Mouse (Mus musculus) liver, embryonic 12.5 days (tissue): Measurements from ENCODE around the gene Trappc10. TPM values are rescaled to one million over a fixed set of nuclear protein-coding genes. Genes with fewer than 3 reads are reported as not detected.

Experiments
- ATAC-seq: fragments of 200-750 bp; cut with Nextera tagmentation; 2 replicates; pipeline ENCODE4 v1.8.0; 2017; ENCODE audit warnings: moderate number of reproducible peaks, mild to moderate bottlenecking, moderate library complexity
- H3K27ac ChIP-seq: fragments of 300-500 bp; sonication (generic); 2 replicates; pipeline ENCODE4 v1.5.1; 2016; ENCODE audit warnings: mild to moderate bottlenecking
- H3K27me3 ChIP-seq: fragments of 300-500 bp; sonication (generic); replicated peaks from 2 replicates; pipeline ENCODE4 v1.6.1; 2016; ENCODE audit warnings: mild to moderate bottlenecking, moderate library complexity
- H3K36me3 ChIP-seq: fragments of 300-500 bp; sonication (generic); 2 replicates; pipeline ENCODE4 v1.6.1; 2016; ENCODE audit warnings: mild to moderate bottlenecking, moderate library complexity
- H3K4me1 ChIP-seq: fragments of 300-500 bp; sonication (generic); 2 replicates; pipeline ENCODE4 v1.6.1; 2016
- H3K4me2 ChIP-seq: fragments of 300-500 bp; sonication (generic); 2 replicates; pipeline ENCODE4 v1.6.1; 2016; ENCODE audit warnings: mild to moderate bottlenecking, moderate library complexity
- H3K4me3 ChIP-seq: fragments of 300-500 bp; sonication (generic); 2 replicates; pipeline ENCODE4 v1.5.1; 2016; ENCODE audit warnings: mild to moderate bottlenecking, moderate library complexity
- H3K9ac ChIP-seq: fragments of 300-500 bp; sonication (generic); 2 replicates; pipeline ENCODE4 v1.6.1; 2016; ENCODE audit warnings: mild to moderate bottlenecking, moderate library complexity
- H3K9me3 ChIP-seq: fragments of 300-500 bp; sonication (generic); replicated peaks from 2 replicates; pipeline ENCODE4 v1.6.1; 2016; ENCODE audit warnings: mild to moderate bottlenecking, moderate library complexity
- WGBS: fragments of 180-500 bp; shearing (Covaris S2); methylation state at CpG from one replicate; pipeline ENCODE4 v1.1.7; 2016; ENCODE audit not compliant: insufficient replicate concordance; 5-methylcytosine and 5-hydroxymethylcytosine counted together
- polyA plus RNA-seq: library from polyadenylated mRNA; unstranded; fragments of >200 nt; fragmentation: Nextera tagmentation; extraction: Ambion mirVana; gene quantifications from 2 replicates; pipeline ENCODE4 v1.2.1, GENCODE M21; 2016

Trappc10 gene
- polyA plus RNA-seq, 1 experiment from 2014 or later, result 21.9 TPM

GRCm38 (mm10) chr10:78167333-78167732 is 77.1 kb downstream of the Trappc10 start:
- 87% methylated on average over 7 of the region's 7 CpGs for WGBS
- no peak for ATAC-seq
- H3K27ac ChIP-seq, result no peak overlapping the region
- no peak overlapping the region for H3K4me2 ChIP-seq
- no peaks in the 10 kb centered on the region for H3K9me3 ChIP-seq
- peaks cover 33% of the 10 kb centered on the region for H3K4me1 ChIP-seq
- peaks cover 73% of the 10 kb centered on the region for H3K36me3 ChIP-seq
- no peak overlapping the region for H3K4me3 ChIP-seq
- H3K9ac ChIP-seq, result no peak overlapping the region
- H3K27me3 ChIP-seq, result no peaks in the 10 kb centered on the region

- Histone ChIP-seq H3K4me2 (no peak overlapping the region), H3K27me3 (no peaks in the 10 kb centered on the region), H3K27ac (no peak overlapping the region), H3K36me3 (peaks cover 65% of the 10 kb centered on the region), H3K4me3 (no peak overlapping the region), H3K9ac (no peak overlapping the region), H3K4me1 (peaks cover 30% of the 10 kb centered on the region), H3K9me3 (no peaks in the 10 kb centered on the region)
- 82% methylated on average over 21 of the region's 21 CpGs for WGBS
- no peak for ATAC-seq
Observed at GRCm38 (mm10) chr10:78165256-78166005, 79.0 kb downstream of the Trappc10 start.

- Histone ChIP-seq H3K9me3 (no peaks in the 10 kb centered on the region), H3K4me3 (no peak overlapping the region), H3K4me1 (peaks cover 25% of the 10 kb centered on the region), H3K27ac (no peak overlapping the region), H3K9ac (no peak overlapping the region), H3K36me3 (peaks cover 64% of the 10 kb centered on the region), H3K4me2 (no peak overlapping the region), H3K27me3 (no peaks in the 10 kb centered on the region)
- no peak for ATAC-seq
- WGBS, result 83% methylated on average over 12 of the region's 12 CpGs
Observed at GRCm38 (mm10) chr10:78164786-78165185, 79.7 kb downstream of the Trappc10 start.

GRCm38 (mm10) chr10:78163923-78164322 is 80.5 kb downstream of the Trappc10 start:
- WGBS, result 32% methylated on average over 4 of the region's 4 CpGs
- H3K9ac ChIP-seq, result no peak overlapping the region
- H3K4me2 ChIP-seq, result no peak overlapping the region

GRCm38 (mm10) chr10:78163241-78163640 is 81.2 kb downstream of the Trappc10 start:
- peaks cover 22% of the 10 kb centered on the region for H3K4me1 ChIP-seq
- 86% methylated on average over 9 of the region's 9 CpGs for WGBS
- H3K9ac ChIP-seq, result no peak overlapping the region
- no peak overlapping the region for H3K4me3 ChIP-seq
- ATAC-seq, result no peak
- H3K36me3 ChIP-seq, result peaks cover 64% of the 10 kb centered on the region
- H3K4me2 ChIP-seq, result no peak overlapping the region
- no peak overlapping the region for H3K27ac ChIP-seq
- H3K27me3 ChIP-seq, result no peaks in the 10 kb centered on the region
- no peaks in the 10 kb centered on the region for H3K9me3 ChIP-seq

More at GRCm38 (mm10) chr10:78163923-78164322, 80.5 kb downstream of the Trappc10 start:
- H3K36me3 ChIP-seq, result peaks cover 64% of the 10 kb centered on the region
- H3K9me3 ChIP-seq, result no peaks in the 10 kb centered on the region
- H3K27ac ChIP-seq, result no peak overlapping the region
- H3K4me1 ChIP-seq, result peaks cover 27% of the 10 kb centered on the region
- no peak overlapping the region for H3K4me3 ChIP-seq
- no peak for ATAC-seq
- no peaks in the 10 kb centered on the region for H3K27me3 ChIP-seq

- Histone ChIP-seq H3K36me3 (peaks cover 61% of the 10 kb centered on the region), H3K4me2 (no peak overlapping the region), H3K9ac (no peak overlapping the region), H3K4me1 (peaks cover 18% of the 10 kb centered on the region), H3K9me3 (no peaks in the 10 kb centered on the region), H3K27ac (no peak overlapping the region), H3K4me3 (no peak overlapping the region), H3K27me3 (no peaks in the 10 kb centered on the region)
- WGBS, result 90% methylated on average over 12 of the region's 12 CpGs
- ATAC-seq, result no peak
Observed at GRCm38 (mm10) chr10:78162646-78163045, 81.8 kb downstream of the Trappc10 start.

- H3K4me1 ChIP-seq, result peaks cover 19% of the 10 kb centered on the region
- no peak for ATAC-seq
- peaks cover 45% of the 10 kb centered on the region for H3K36me3 ChIP-seq
- H3K9me3 ChIP-seq, result no peaks in the 10 kb centered on the region
- H3K27me3 ChIP-seq, result no peaks in the 10 kb centered on the region
- no peak overlapping the region for H3K27ac ChIP-seq
- WGBS, result 51% methylated on average over 8 of the region's 8 CpGs
- no peak overlapping the region for H3K4me3 ChIP-seq
- no peak overlapping the region for H3K9ac ChIP-seq
- H3K4me2 ChIP-seq, result no peak overlapping the region
Observed at GRCm38 (mm10) chr10:78161096-78161495, 83.3 kb downstream of the Trappc10 start.

- Histone ChIP-seq H3K4me2 (no peak overlapping the region), H3K27ac (no peak overlapping the region), H3K9me3 (no peaks in the 10 kb centered on the region), H3K4me3 (no peak overlapping the region), H3K27me3 (no peaks in the 10 kb centered on the region), H3K4me1 (peaks cover 19% of the 10 kb centered on the region), H3K36me3 (peaks cover 40% of the 10 kb centered on the region), H3K9ac (no peak overlapping the region)
- WGBS, result 56% methylated on average over 16 of the region's 16 CpGs
- ATAC-seq, result peak; percentile 6; the same call in 1 of the 2 replicates
Observed at GRCm38 (mm10) chr10:78160369-78161095, 83.9 kb downstream of the Trappc10 start.

- 2% methylated on average over 7 of the region's 7 CpGs for WGBS
- Histone ChIP-seq H3K9ac (peak overlapping the region; percentile 25; the same call in 1 of the 2 replicates), H3K27ac (peak overlapping the region; percentile 49), H3K4me1 (peaks cover 19% of the 10 kb centered on the region), H3K4me3 (peak overlapping the region; percentile 36; the same call in 1 of the 2 replicates), H3K4me2 (peak overlapping the region; percentile 59), H3K9me3 (no peaks in the 10 kb centered on the region), H3K27me3 (no peaks in the 10 kb centered on the region), H3K36me3 (peaks cover 34% of the 10 kb centered on the region)
- peak; percentile 55 for ATAC-seq
Observed at GRCm38 (mm10) chr10:78159906-78160305, 84.5 kb downstream of the Trappc10 start.

GRCm38 (mm10) chr10:78159252-78159878 is 85.1 kb downstream of the Trappc10 start:
- Histone ChIP-seq H3K4me3 (peak overlapping the region; percentile 36), H3K27ac (peak overlapping the region; percentile 49), H3K4me2 (peak overlapping the region; percentile 59), H3K9me3 (no peaks in the 10 kb centered on the region), H3K27me3 (no peaks in the 10 kb centered on the region), H3K4me1 (peaks cover 19% of the 10 kb centered on the region), H3K36me3 (peaks cover 28% of the 10 kb centered on the region), H3K9ac (peak overlapping the region; percentile 25; the same call in 1 of the 2 replicates)
- 15% methylated on average over 17 of the region's 17 CpGs for WGBS
- peak; percentile 43 for ATAC-seq

- H3K9ac ChIP-seq, result no peak overlapping the region
- H3K36me3 ChIP-seq, result peaks cover 18% of the 10 kb centered on the region
- H3K4me1 ChIP-seq, result peaks cover 19% of the 10 kb centered on the region
- no peaks in the 10 kb centered on the region for H3K9me3 ChIP-seq
- no peak overlapping the region for H3K27ac ChIP-seq
- no peak overlapping the region for H3K4me2 ChIP-seq
- ATAC-seq, result no peak
- WGBS, result 80% methylated on average over 15 of the region's 15 CpGs
- H3K27me3 ChIP-seq, result no peaks in the 10 kb centered on the region
- no peak overlapping the region for H3K4me3 ChIP-seq
Observed at GRCm38 (mm10) chr10:78158041-78158440, 86.4 kb downstream of the Trappc10 start.

GRCm38 (mm10) chr10:78156926-78157325 is 87.5 kb downstream of the Trappc10 start:
- H3K27ac ChIP-seq, result no peak overlapping the region
- H3K9me3 ChIP-seq, result no peaks in the 10 kb centered on the region
- H3K4me1 ChIP-seq, result peaks cover 19% of the 10 kb centered on the region
- H3K36me3 ChIP-seq, result peaks cover 8% of the 10 kb centered on the region; the same call in 1 of the 2 replicates
- H3K9ac ChIP-seq, result no peak overlapping the region
- no peak overlapping the region for H3K4me3 ChIP-seq
- 58% methylated on average over 6 of the region's 6 CpGs for WGBS
- 0 out of 2 replicates have a peak, but pooled peaks cover 6% of the 10 kb centered on the region for H3K27me3 ChIP-seq
- ATAC-seq, result no peak
- H3K4me2 ChIP-seq, result no peak overlapping the region
